Mouse (Mus musculus): ENCODE measurements around the gene Ermap.
A peak's percentile ranks its signal among the peaks of the same experiment; 100 is the strongest.

Gene Ermap

GRCm38 (mm10) chr4:119183525-119183924 is 6.3 kb downstream of the Ermap start:
- no peak for DNase-seq

- DNase-seq: no peak
Measured at GRCm38 (mm10) chr4:119181456-119181855, 8.4 kb downstream of the Ermap start.

DNA sequence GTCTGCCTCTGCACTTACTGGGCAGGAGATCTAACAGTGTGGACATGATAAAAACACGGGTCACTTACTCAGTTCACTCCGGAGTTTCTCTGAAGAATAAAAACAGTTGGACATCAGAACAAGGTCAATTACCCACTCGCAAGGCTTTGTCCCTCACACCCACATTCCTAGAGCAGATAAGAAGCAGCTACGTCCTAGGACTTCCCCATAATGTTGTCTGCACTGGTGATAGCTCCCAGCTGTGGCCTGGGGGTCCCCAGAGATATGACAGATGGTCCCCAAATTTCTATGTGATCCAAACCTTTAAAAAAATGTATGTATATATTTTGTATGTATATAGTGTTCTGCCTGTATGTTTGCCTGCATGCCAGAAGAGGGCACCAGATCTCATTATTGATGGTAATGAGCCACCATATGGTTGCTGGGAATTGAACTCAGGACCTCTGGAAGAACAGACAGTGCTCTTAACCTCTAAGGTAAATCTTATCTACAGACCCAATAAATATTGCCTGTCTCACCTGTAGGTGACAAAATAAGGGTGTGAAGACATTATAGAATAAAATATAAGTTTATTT is 9.6 kb downstream of the Ermap start:
- no peak for DNase-seq

GRCm38 (mm10) chr4:119178331-119178730 is 11.5 kb downstream of the Ermap start:
- DNase-seq: no peak

GRCm38 (mm10) chr4:119177702-119178101 is 12.1 kb downstream of the Ermap start:
- DNase-seq: no peak

DNA sequence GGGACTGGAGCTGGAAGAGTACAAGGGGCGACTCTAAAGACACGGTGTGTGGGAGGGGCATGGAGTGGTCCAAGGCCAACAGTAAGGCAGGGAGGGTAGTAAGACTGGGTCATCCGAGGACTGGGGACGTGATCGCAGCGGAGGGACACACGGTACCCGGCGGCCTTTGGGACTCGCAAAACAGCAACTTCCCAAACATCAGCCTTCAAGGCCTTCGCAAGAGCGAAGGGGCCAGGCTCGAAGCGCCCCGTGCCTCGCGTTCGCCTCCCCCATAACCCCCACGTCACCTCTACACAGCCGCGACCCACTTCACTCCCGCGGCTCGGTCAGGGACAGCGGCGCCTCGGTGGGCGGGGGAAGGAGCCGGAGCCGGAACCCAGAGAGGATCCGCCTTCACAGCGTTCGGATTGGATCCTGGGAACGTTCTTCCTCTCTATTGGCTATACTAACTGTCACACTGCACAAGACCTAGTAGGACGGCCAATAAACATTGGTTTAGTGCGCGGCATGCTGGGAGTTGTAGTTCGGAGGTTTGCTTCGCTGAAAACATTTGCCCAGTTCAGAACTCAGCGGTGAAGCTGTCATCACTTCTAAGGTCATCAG is 15.9 kb downstream of the Ermap start, which contains the start of gene Zfp691:
Gene Zfp691, minus strand, starts transcription at position 345 of the 603 bp plus-strand sequence.
- peak; percentile 93 to 95 for DNase-seq

DNA sequence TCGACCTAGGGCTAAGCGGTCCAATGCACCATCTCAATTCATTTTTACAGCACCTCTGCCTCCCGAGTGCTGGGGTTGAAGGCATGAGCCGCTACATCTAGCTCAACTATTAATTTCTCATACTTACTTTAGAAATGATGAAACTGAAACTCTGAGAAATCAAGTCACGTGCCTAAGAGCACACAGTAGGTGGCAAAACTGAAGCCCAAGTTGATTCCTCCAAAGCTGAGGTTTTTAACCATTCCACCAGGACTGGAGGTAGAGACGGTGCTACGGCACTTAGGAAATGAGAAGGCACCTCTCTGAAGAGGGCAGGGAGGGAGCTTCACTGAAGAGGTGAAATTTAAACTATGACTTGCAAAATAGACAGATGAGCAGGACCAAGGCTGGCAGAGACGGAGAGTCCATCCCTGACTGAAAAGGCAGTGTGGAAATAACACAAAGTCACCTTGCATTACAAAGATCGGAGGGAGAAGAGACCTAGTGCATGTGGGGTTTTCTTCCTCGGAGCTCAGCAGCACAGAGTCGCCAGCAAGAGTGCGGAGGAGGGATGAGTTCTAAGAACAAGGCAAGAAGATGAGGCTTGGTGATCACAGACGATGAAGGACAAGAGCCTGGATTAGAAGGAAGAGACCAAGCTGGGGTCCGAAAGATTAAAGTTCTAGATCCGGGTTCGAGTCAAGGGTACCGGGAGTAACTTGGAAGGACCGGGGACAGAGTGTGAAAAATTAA is 16.7 kb downstream of the Ermap start:
- DNase-seq: no peak

- peak; percentile 72 to 76 for DNase-seq
Measured at GRCm38 (mm10) chr4:119167663-119168062, 22.1 kb downstream of the Ermap start.

DNA sequence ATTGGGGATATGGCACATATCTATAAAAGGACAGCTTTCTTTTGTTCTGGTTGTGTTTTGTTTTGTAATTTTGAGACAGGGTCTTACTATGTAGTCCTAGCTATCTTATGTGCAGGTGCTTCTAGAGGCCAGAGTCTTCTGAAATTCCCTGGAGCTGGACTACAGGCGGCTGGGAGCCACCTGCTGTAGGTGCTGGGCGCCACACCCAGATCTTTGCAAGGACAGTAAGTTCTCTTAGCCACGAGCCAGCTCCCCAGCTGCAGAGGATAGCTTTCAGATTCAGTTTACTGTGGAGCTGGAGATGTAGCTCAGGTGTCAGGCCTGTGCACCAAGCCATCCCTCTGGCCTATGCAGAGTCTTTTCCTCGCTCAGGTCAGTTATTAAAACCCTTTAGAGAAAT is 22.7 kb downstream of the Ermap start:
- DNase-seq: no peak

GRCm38 (mm10) chr4:119165916-119166315 is 23.9 kb downstream of the Ermap start:
- no peak for DNase-seq

DNA sequence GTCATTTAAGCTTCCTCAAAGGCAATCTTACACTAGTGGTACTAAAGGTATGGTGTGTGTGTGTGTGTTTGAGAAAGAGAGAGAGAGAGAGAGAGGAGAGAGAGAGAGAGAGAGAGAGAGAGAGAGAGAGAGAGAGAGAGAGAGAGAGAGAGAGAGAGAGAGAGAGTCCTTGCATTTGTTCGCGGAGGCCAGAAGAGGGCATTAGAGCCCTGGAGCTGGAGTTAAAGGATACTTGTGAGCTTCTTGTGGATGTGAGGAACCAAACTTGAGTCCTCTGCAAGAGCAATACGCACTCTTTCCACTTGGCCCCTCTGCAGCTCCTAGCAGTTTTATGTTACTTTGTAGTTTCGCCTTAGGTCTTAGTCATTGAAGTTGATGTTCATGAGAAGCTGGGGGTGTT is 26.8 kb downstream of the Ermap start:
- DNase-seq: no peak

GRCm38 (mm10) chr4:119161358-119161757 is 28.5 kb downstream of the Ermap start:
- no peak for DNase-seq

DNA sequence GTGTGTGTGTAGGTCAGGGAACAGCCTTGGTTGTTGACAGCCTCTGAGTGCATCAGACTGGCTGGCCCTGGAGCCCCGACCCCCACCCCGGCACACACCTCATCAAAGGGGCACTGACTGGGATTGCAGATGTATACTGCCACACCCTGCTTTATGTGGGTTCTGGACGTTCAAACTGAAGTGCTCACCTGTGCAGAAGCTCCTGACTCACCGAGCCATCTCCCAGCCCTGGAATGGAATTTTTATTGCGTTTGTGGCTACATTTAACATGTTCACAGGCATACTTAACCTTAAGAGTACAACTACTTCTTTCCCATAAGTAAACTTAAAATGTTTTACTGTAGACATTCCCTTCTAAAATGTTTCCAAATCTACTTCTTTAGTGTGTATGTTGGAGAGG is 31.9 kb downstream of the Ermap start:
- DNase-seq: no peak

GRCm38 (mm10) chr4:119157186-119157585 is 32.6 kb downstream of the Ermap start:
- peak; percentile 35 to 53 for DNase-seq

DNA sequence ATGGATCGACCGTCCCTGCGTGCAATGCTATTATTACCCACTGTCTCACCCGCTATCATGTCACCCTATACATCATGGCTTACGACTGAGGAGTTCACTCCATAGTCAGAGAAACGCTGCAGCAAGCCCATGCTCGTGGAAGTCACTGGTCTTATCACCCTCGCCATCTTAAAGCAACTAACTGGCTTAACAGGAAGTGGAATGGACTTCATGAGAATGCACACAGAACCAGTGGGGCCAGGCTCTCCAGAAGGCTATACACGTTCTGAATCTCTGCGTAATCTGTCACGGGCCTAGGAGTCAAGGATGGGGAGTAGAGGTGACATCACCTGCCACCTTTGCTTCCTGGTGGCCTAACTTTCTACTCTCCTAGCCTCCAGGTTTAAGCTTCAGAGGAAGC is 41.1 kb downstream of the Ermap start:
- no peak for DNase-seq

DNA sequence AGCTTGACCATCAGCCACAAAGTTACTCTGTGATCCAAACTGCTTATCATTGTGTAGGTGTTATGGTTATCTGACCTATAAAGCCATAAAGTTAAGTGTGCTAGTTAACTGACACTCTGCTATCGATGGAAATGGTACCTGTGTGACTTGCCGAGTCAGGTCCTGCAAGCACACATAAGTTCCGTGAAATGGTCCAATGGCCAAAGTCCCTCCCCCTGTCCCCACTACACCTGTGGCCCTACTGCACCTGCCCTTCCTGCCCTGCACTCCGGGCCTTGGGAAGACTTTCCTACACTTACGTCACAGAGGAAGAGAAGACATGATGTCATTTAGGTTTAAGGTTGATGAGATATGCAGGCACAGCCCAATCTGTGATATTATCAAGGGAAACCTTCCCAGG is 42.5 kb downstream of the Ermap start:
- DNase-seq: no peak

DNA sequence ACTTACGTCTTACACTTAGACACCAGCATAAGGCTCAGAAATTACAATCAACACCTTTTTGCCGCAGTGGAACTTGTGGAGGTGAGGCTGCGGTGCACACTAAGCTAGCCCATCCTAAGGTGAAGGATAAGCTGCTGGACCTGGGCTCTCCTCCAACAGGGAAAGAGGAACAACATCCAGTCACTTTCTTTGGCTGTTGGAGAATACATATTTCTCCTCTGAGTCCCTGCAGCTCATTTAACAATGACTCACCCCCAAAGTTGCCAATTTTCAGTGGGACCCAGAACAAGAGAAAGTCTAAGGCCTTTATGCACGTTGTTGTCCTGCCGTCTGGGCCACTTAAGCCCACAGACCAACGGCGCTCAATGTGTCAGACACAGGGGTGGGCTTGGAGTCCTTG is 43.0 kb downstream of the Ermap start:
- DNase-seq: no peak

GRCm38 (mm10) chr4:119142230-119142871 is 47.5 kb downstream of the Ermap start:
- DNase-seq: peak; percentile 38 to 47

DNA sequence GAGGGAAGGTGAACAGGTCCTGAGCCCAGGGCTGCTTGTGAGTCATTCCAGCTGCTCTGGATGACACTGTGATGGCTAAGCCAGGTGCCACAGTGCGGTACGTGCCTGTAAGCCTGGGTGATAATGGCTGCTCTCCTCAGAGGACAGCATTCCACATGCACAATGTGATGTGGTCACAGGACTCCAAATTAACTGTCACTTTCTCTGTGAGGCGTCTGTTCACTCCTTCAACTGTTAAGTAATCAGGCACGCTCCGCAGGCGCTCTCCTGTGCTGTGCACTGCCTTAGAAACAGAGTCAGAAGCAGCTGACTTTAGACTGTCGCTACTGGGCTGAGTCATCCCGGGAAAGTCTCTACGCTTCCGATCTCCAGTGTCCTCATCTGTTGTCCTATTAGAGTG is 48.6 kb downstream of the Ermap start:
- no peak for DNase-seq

- peak; percentile 33 to 38 for DNase-seq
Measured at GRCm38 (mm10) chr4:119140126-119140525, 49.7 kb downstream of the Ermap start.

GRCm38 (mm10) chr4:119138776-119139175 is 51.0 kb downstream of the Ermap start:
- DNase-seq: no peak

DNA sequence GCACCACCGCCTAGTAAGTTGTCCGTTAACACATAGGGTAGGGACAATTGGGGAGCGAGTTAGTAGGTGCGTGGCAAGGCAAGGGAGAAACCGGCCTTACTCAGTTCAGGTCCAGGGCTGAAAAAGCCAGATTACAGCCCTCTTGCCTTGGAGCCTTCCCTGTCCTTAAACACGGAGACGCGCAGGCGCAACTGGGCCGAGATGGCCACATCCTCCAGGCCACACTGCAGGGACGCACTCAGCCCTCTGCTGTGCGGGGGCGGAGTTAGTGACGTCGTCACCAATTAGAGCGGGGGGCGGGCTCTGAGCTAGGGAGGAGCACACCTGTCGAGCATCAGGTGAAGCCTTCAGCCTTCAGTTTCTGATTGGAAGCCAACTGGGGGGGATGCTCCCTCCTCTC is 51.6 kb downstream of the Ermap start:
- DNase-seq: no peak

DNA sequence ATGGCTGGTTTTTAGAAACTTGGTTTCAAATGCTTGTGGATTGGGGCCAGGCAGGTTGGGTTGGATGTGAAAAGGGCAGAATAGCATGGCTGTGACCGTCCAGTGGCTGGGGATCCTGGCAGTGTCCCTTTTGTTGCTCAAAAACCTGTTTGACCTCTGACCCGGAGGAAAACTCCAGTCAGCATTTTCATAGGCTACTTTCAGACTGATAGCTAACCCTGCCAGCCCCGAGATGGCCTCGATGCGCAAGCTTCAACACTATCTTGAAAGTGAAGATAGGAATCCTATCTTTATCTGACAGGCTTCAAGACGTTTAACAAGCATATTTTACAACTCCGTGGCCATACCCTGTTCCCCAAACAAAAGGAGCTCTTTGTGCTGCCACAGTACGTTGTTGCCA is 52.5 kb downstream of the Ermap start:
- no peak for DNase-seq

DNA sequence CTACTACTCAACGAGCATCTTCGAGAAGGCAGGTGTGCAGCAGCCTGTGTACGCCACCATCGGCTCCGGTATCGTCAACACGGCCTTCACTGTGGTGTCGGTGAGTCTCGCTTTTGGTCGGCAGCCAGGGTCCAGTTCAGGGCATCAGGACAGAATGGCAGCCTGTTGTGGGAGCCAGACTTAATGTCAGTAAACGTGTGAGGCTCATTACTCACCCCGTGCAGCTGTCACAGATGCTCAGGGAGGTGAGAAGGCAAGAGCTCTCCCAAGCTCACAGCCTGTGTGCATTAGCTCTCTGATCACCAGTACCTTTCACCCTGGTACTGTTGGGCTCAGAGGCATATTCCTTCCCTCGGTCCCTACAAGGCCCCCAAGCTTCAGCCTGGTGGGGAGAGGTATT is 56.0 kb downstream of the Ermap start:
- DNase-seq: no peak
